Mouse (Mus musculus): ENCODE results near the gene Zkscan7.
"Not testable (repeated sequence)": the region's sequence is repeated elsewhere in the genome, so short reads cannot be mapped to it uniquely, and the experiment has no call there.

Gene Zkscan7

GRCm38 (mm10) chr9:122885385-122885784 is at the start of gene Zkscan7:
Gene Zkscan7 (plus strand): TSS chr9:122885685.
- DNase-seq (ENCODE audit: extremely low spot score) = no peak

GRCm38 (mm10) chr9:122836126-122836525 is 49.4 kb upstream of the Zkscan7 start:
- DNase-seq (ENCODE audit: extremely low spot score) = no peak

GRCm38 (mm10) chr9:122836790-122837189 is 48.7 kb upstream of the Zkscan7 start:
- DNase-seq (ENCODE audit: extremely low spot score) = no peak

- DNase-seq (ENCODE audit: extremely low spot score) = no peak
These were observed 48.3 kb upstream of the Zkscan7 start for GRCm38 (mm10) chr9:122837216-122837615.

- DNase-seq (ENCODE audit: extremely low spot score) = peak; percentile 53
These were observed 47.8 kb upstream of the Zkscan7 start for GRCm38 (mm10) chr9:122837680-122838079.

GRCm38 (mm10) chr9:122843760-122844159 is 41.7 kb upstream of the Zkscan7 start, which contains the start of gene Gm35549:
Gene Gm35549 (minus strand): TSS chr9:122844035.
- no peak for DNase-seq (ENCODE audit: extremely low spot score)

GRCm38 (mm10) chr9:122845621-122846020 is 39.9 kb upstream of the Zkscan7 start:
- DNase-seq (ENCODE audit: extremely low spot score) = no peak

- no peak for DNase-seq (ENCODE audit: extremely low spot score)
These were observed 39.3 kb upstream of the Zkscan7 start for GRCm38 (mm10) chr9:122846156-122846555.

- DNase-seq (ENCODE audit: extremely low spot score) = not testable (repeated sequence)
These were observed 37.6 kb upstream of the Zkscan7 start for GRCm38 (mm10) chr9:122847811-122848311.

- DNase-seq (ENCODE audit: extremely low spot score) = no peak
These were observed 31.0 kb upstream of the Zkscan7 start for GRCm38 (mm10) chr9:122854526-122854925.

- not testable (repeated sequence) for DNase-seq (ENCODE audit: extremely low spot score)
These were observed 30.3 kb upstream of the Zkscan7 start for GRCm38 (mm10) chr9:122855141-122855540.

GRCm38 (mm10) chr9:122855617-122856016 is 29.9 kb upstream of the Zkscan7 start:
- DNase-seq (ENCODE audit: extremely low spot score) = no peak

- DNase-seq (ENCODE audit: extremely low spot score) = no peak
These were observed 28.8 kb upstream of the Zkscan7 start for GRCm38 (mm10) chr9:122856716-122857115.

- DNase-seq (ENCODE audit: extremely low spot score) = no peak
These were observed 24.7 kb upstream of the Zkscan7 start for GRCm38 (mm10) chr9:122860752-122861151.

GRCm38 (mm10) chr9:122863731-122864130 is 21.8 kb upstream of the Zkscan7 start:
- DNase-seq (ENCODE audit: extremely low spot score) = no peak

- no peak for DNase-seq (ENCODE audit: extremely low spot score)
These were observed 20.6 kb upstream of the Zkscan7 start for GRCm38 (mm10) chr9:122864848-122865247.

GRCm38 (mm10) chr9:122865697-122866166 is 19.8 kb upstream of the Zkscan7 start, which contains the start of gene Zfp445:
Gene Zfp445 (minus strand): TSS chr9:122866006.
- peak; percentile 88 for DNase-seq (ENCODE audit: extremely low spot score)

GRCm38 (mm10) chr9:122866192-122866591 is 19.3 kb upstream of the Zkscan7 start:
- no peak for DNase-seq (ENCODE audit: extremely low spot score)

GRCm38 (mm10) chr9:122872595-122872994 is 12.9 kb upstream of the Zkscan7 start:
- DNase-seq (ENCODE audit: extremely low spot score) = no peak

GRCm38 (mm10) chr9:122874653-122875052 is 10.8 kb upstream of the Zkscan7 start:
- DNase-seq (ENCODE audit: extremely low spot score) = no peak

- DNase-seq (ENCODE audit: extremely low spot score) = no peak
These were observed 10.3 kb upstream of the Zkscan7 start for GRCm38 (mm10) chr9:122875145-122875544.

GRCm38 (mm10) chr9:122886372-122887179 is 1.1 kb downstream of the Zkscan7 start:
- peak; percentile 61 for DNase-seq (ENCODE audit: extremely low spot score)

- no peak for DNase-seq (ENCODE audit: extremely low spot score)
These were observed 15.6 kb downstream of the Zkscan7 start for GRCm38 (mm10) chr9:122901047-122901446.
